Mouse (Mus musculus): ENCODE data around the gene Adgrl1.

The Adgrl1 gene

DNA sequence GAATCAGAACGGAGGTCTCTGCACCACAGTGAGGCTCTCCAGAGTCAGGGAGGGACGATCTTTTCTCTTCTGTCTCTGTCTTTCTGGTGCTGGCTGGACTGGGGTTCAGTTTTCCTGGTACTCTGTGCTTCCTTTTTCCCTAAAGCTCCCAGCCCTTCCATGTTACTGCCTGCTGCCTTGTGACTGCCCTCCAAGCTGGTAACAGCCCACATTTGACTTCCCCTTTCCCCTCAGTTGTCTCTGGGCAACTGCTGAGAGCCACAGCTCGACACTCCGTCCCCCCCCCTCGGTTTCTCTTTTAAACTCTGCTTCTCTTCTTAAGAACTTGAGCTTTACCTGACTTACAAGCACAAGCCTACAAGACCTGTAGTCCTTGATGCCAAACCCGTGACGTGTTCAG, 89.3 kb downstream of the Adgrl1 start:
- in situ Hi-C loops (cut with MboI, MseI) = no loop called here

DNA sequence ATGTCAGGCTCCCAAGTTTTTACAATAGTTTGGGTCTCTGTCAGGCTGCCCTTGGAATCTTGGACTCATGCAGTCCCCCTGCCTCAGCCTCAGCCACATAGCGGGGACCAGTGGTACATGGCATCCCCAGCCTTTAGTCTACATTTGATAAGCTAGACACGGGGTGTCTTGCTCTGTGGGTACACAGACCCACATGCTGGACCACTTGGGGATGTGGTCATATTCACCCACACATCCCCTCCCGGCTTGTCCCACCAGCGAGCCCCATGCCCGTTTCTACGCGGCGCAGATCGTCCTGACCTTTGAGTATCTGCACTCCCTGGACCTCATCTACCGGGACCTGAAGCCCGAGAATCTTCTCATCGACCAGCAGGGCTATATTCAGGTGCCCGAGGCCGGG, 90.3 kb downstream of the Adgrl1 start:
- in situ Hi-C loops (cut with MboI, MseI) = no loop called here

Data from T-helper 1 cell (primary cell).